Mouse (Mus musculus) adrenal gland, postnatal 25 days (tissue): ENCODE measurements around the gene Dpyd. TPM values are rescaled to one million over a fixed set of nuclear protein-coding genes. Genes with fewer than 3 reads are reported as not detected.

Source experiments
- DNase-seq: peaks from one replicate; pipeline ENCODE4 v3.0.0; 2021; ENCODE audit warnings: mixed read lengths
- total RNA-seq: library from RNA; stranded (reverse); gene quantifications from 2 replicates; pipeline ENCODE4 v1.2.3, GENCODE M21; 2021

Gene Dpyd
- total RNA-seq, 1 experiment from 2014 or later: 28.1 TPM

- no peak for DNase-seq
Measured at GRCm38 (mm10) chr3:119095223-119095886, 533.4 kb downstream of the Dpyd start.

- DNase-seq: no peak
Measured at GRCm38 (mm10) chr3:119126003-119126402, 564.1 kb downstream of the Dpyd start.

- no peak for DNase-seq
Measured at GRCm38 (mm10) chr3:119128076-119128475, 566.1 kb downstream of the Dpyd start.

- no peak for DNase-seq
Measured at GRCm38 (mm10) chr3:119143034-119143433, 581.1 kb downstream of the Dpyd start.

GRCm38 (mm10) chr3:119144788-119145187 lies 582.9 kb downstream of the Dpyd start:
- DNase-seq: no peak

GRCm38 (mm10) chr3:119154604-119155444 lies 592.9 kb downstream of the Dpyd start:
- DNase-seq: peak; percentile 2

GRCm38 (mm10) chr3:119158670-119159069 lies 596.7 kb downstream of the Dpyd start:
- DNase-seq: no peak

- DNase-seq: no peak
Measured at GRCm38 (mm10) chr3:119165691-119166090, 603.8 kb downstream of the Dpyd start.

- no peak for DNase-seq
Measured at GRCm38 (mm10) chr3:119168166-119168565, 606.2 kb downstream of the Dpyd start.

- DNase-seq: no peak
Measured at GRCm38 (mm10) chr3:119168661-119169060, 606.7 kb downstream of the Dpyd start.

GRCm38 (mm10) chr3:119183261-119183660 lies 621.3 kb downstream of the Dpyd start:
- DNase-seq: no peak

- no peak for DNase-seq
Measured at GRCm38 (mm10) chr3:119194071-119194470, 632.1 kb downstream of the Dpyd start.

- no peak for DNase-seq
Measured at GRCm38 (mm10) chr3:119195613-119196012, 633.7 kb downstream of the Dpyd start.

GRCm38 (mm10) chr3:119220763-119221412 lies 659.0 kb downstream of the Dpyd start:
- no peak for DNase-seq

- no peak for DNase-seq
Measured at GRCm38 (mm10) chr3:119243181-119243580, 681.3 kb downstream of the Dpyd start.

GRCm38 (mm10) chr3:119256516-119256915 lies 694.6 kb downstream of the Dpyd start:
- DNase-seq: peak; percentile 16

GRCm38 (mm10) chr3:119275241-119275640 lies 713.3 kb downstream of the Dpyd start:
- no peak for DNase-seq

GRCm38 (mm10) chr3:119280671-119281070 lies 718.7 kb downstream of the Dpyd start:
- no peak for DNase-seq

GRCm38 (mm10) chr3:119314693-119315092 lies 752.8 kb downstream of the Dpyd start:
- no peak for DNase-seq

GRCm38 (mm10) chr3:119329063-119329462 lies 767.1 kb downstream of the Dpyd start:
- no peak for DNase-seq

GRCm38 (mm10) chr3:119333335-119334305 lies 771.7 kb downstream of the Dpyd start:
- DNase-seq: no peak
